Mouse (Mus musculus) embryonic fibroblast, embryonic 13.5 days (primary cell): ENCODE data around the gene Ndp.

Source experiments
- CTCF ChIP-seq: IDR thresholded peaks from 2 replicates; pipeline ENCODE4 v1.5.1; 2011; ENCODE audit warnings: mild to moderate bottlenecking, control low read depth, low read length, moderate library complexity, borderline replicate concordance; ENCODE audit not compliant: insufficient read depth
- POLR2A ChIP-seq: IDR thresholded peaks from 2 replicates; pipeline ENCODE4 v1.6.1; 2011; ENCODE audit warnings: low read depth, mild to moderate bottlenecking, control low read depth, low read length, moderate library complexity

DNA sequence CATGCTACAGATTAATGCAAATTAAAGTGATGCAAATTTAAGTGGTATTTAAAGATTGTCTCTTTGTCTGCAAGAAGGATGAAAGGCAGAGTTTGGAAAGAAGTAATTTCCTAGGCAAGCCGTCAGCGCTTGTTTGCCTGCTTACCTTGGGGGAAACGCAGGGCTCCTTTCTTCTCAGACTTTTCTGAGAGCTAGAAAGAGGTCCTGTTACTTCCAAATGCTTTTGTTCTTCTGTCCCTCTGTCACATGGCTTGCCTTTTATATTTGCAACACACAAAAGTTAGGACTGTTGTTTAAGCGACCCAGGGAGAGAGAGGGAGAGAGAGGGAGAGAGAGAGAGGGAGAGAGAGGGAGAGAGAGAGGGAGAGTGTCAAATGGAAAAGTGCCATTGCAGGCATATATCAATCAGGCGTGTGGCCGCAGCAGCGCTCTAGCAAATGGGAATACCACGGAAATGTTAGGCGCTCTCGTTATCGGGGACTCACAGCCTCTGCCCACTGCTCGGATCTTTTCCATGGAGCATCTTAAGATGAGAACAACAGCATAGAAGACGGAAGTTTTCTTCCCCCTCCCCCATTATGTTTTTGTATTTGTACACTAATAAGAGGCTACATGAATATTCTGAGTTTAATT is at the start of gene Ndp:
- TF ChIP-seq POLR2A (no peak), CTCF (no peak)
